Comparison of ENCODE assay signal across 15 mouse cellular contexts in genomic region chr4:140883852-140884251, GRCm38 (mm10). TPM values are rescaled to one million over a fixed set of nuclear protein-coding genes. Genes with fewer than 3 reads are reported as not detected.
DNase-seq lines count a peak whose midpoint lies in the region; ATAC-seq lines count a peak whose summit lies in the region.
"Had no signal": no experiment of that assay in that cellular context is flagged by ENCODE, and none has a peak within 500 bp of the region (broad histone marks: within the 10 kb centered on the region; RNA-seq: fewer than 3 reads in every experiment).

No protein-coding gene starts in this region.

- no peak overlapping the region for H3K4me3 ChIP-seq in stomach, embryonic 16.5 days (replicated peaks; ENCODE audit: low read length)
- no peak overlapping the region for H3K4me3 ChIP-seq in hindbrain, embryonic 16.5 days (ENCODE audit: low read length)
- H3K4me3 ChIP-seq: heart, adult 2 months; limb, embryonic 10.5 days; lung, embryonic 15.5 days; midbrain, embryonic 10.5 days had no signal

- no peak overlapping the region for H3K9ac ChIP-seq in stomach, embryonic 16.5 days (ENCODE audit: low read length)
- no peak overlapping the region for H3K9ac ChIP-seq in hindbrain, embryonic 16.5 days (ENCODE audit: low read depth, low read length)
- H3K9ac ChIP-seq: lung, embryonic 15.5 days had no signal

- no peaks in the 10 kb centered on the region for H3K4me1 ChIP-seq in stomach, embryonic 16.5 days (ENCODE audit: control insufficient read depth, insufficient read depth, low read length)
- no peaks in the 10 kb centered on the region for H3K4me1 ChIP-seq in hindbrain, embryonic 16.5 days (ENCODE audit: control insufficient read depth, insufficient read depth, low read depth, low read length)
- H3K4me1 ChIP-seq: lung, embryonic 15.5 days had no signal

- 21% methylated on average over 4 of the region's 4 CpGs for WGBS in stomach, embryonic 16.5 days
- 42% methylated on average over 4 of the region's 4 CpGs for WGBS in hindbrain, embryonic 16.5 days

- H3K4me2 ChIP-seq in stomach, embryonic 16.5 days (ENCODE audit: low read depth, low read length), result no peak overlapping the region
- H3K4me2 ChIP-seq in hindbrain, embryonic 16.5 days (ENCODE audit: low read length), result no peak overlapping the region
- H3K4me2 ChIP-seq: lung, embryonic 15.5 days had no signal

- 0 out of 2 replicates have a peak, but pooled peaks cover 3% of the 10 kb centered on the region for H3K9me3 ChIP-seq in stomach, embryonic 16.5 days (replicated peaks; ENCODE audit: control insufficient read depth, low read length)
- H3K9me3 ChIP-seq in hindbrain, embryonic 16.5 days (ENCODE audit: control insufficient read depth, low read length), result no peaks in the 10 kb centered on the region
- H3K9me3 ChIP-seq: limb, embryonic 10.5 days; lung, embryonic 15.5 days had no signal

- H3K36me3 ChIP-seq in stomach, embryonic 16.5 days (ENCODE audit: control insufficient read depth, insufficient read depth, low read length), result no peaks in the 10 kb centered on the region
- H3K36me3 ChIP-seq in hindbrain, embryonic 16.5 days (ENCODE audit: control insufficient read depth, insufficient read depth, low read length), result no peaks in the 10 kb centered on the region
- H3K36me3 ChIP-seq: limb, embryonic 10.5 days; lung, embryonic 15.5 days; midbrain, embryonic 10.5 days had no signal

- ATAC-seq in frontal cortex, adult (ENCODE audit: low TSS enrichment), result peak; percentile 47; the same call in 1 of the 2 replicates
- peak; percentile 80 for ATAC-seq in stomach, embryonic 16.5 days (ENCODE audit: insufficient read depth, low FRiP score)
- ATAC-seq in hindbrain, embryonic 16.5 days, result no peak

- peak overlapping the region; percentile 49 for H3K27ac ChIP-seq in stomach, embryonic 16.5 days (ENCODE audit: low read length)
- no peak overlapping the region for H3K27ac ChIP-seq in hindbrain, embryonic 16.5 days (ENCODE audit: low read depth, low read length)
- H3K27ac ChIP-seq: heart, adult 2 months; limb, embryonic 10.5 days; lung, embryonic 15.5 days; midbrain, embryonic 10.5 days had no signal

- no peaks in the 10 kb centered on the region for H3K27me3 ChIP-seq in stomach, embryonic 16.5 days (ENCODE audit: control insufficient read depth, insufficient read depth, low read length)
- H3K27me3 ChIP-seq in hindbrain, embryonic 16.5 days (replicated peaks; ENCODE audit: control insufficient read depth, insufficient read depth, low read length), result no peaks in the 10 kb centered on the region
- H3K27me3 ChIP-seq: lung, embryonic 15.5 days had no signal

- intact Hi-C loops in gastrocnemius, postnatal 36 days (cut with DNase I), result no loop called here

- DNase-seq in frontal cortex, postnatal 14 days (ENCODE audit: low spot score in 2 of 2), result no peak
- DNase-seq in retina, postnatal 1 day, result peak; percentile 39
- no peak for DNase-seq in retina, embryonic 14.5 days (ENCODE audit: low spot score)
- DNase-seq in gastrocnemius, postnatal 36 days, result peak; percentile 24 to 42
- no peak for DNase-seq in cerebellum, adult 18-20 months
- DNase-seq: kidney, adult 18-20 months; thymus, postnatal 14 days had no signal

RNA-seq across cellular contexts. Expression of gene Padi2, which starts 22.3 kb away (rescaled TPM):
- 100 to 1,000 TPM; 105 to 170 TPM for total RNA-seq in gastrocnemius, postnatal 36 days (2021)
- 3.2 and 4.0 TPM in 2 replicates for polyA plus RNA-seq in stomach, embryonic 16.5 days (2015; fragmentation: Nextera tagmentation; extraction: Ambion mirVana)
- polyA plus RNA-seq in hindbrain, embryonic 16.5 days (2015; fragmentation: Nextera tagmentation; extraction: Ambion mirVana), result 2.4 and 2.7 TPM in 2 replicates

RNA-seq across cellular contexts. Expression of gene Padi1, which starts 38.3 kb away (rescaled TPM):
- under 1 TPM; 0.07 to 0.08 TPM for total RNA-seq in gastrocnemius, postnatal 36 days (2021)
- 0.31 and 0.91 TPM in 2 replicates for polyA plus RNA-seq in stomach, embryonic 16.5 days (2015; fragmentation: Nextera tagmentation; extraction: Ambion mirVana)
- not detected in 2 replicates for polyA plus RNA-seq in hindbrain, embryonic 16.5 days (2015; fragmentation: Nextera tagmentation; extraction: Ambion mirVana)
- total RNA-seq: heart, adult 2 months had no signal
- polyA plus RNA-seq: neural tube, embryonic 14.5 days had no signal

Comparison
In these comparisons a context has a peak if more than half of its experiments do, and no peak if none do; other contexts are left out.
1. DNase-seq: peak in retina, postnatal 1 day (single experiment) and gastrocnemius, postnatal 36 days (2 of 2); none in frontal cortex, postnatal 14 days (0 of 2), retina, embryonic 14.5 days (single experiment) and cerebellum, adult 18-20 months (0 of 2).